Mouse (Mus musculus) hindbrain, embryonic 13.5 days (tissue): ENCODE results near the gene Prpf40a. TPM values are rescaled to one million over a fixed set of nuclear protein-coding genes. Genes with fewer than 3 reads are reported as not detected.

Source experiments
- ATAC-seq: fragments of 200-750 bp; cut with Nextera tagmentation; 2 replicates; pipeline ENCODE4 v1.8.0; 2017; ENCODE audit warnings: moderate TSS enrichment; ENCODE audit not compliant: low FRiP score
- H3K27ac ChIP-seq: fragments of 300-500 bp; sonication (generic); 2 replicates; pipeline ENCODE4 v1.5.1; 2015; ENCODE audit warnings: inconsistent platforms, mild to moderate bottlenecking, moderate library complexity
- H3K27me3 ChIP-seq: fragments of 300-500 bp; sonication (generic); 2 replicates; pipeline ENCODE4 v1.6.1; 2015; ENCODE audit warnings: mild to moderate bottlenecking, inconsistent platforms
- H3K36me3 ChIP-seq: fragments of 300-500 bp; sonication (generic); 2 replicates; pipeline ENCODE4 v1.6.1; 2015; ENCODE audit warnings: mild to moderate bottlenecking, inconsistent platforms
- H3K4me1 ChIP-seq: fragments of 300-500 bp; sonication (generic); replicated peaks from 2 replicates; pipeline ENCODE4 v1.6.1; 2015; ENCODE audit warnings: inconsistent platforms
- H3K4me2 ChIP-seq: fragments of 300-500 bp; sonication (generic); 2 replicates; pipeline ENCODE4 v1.6.1; 2015; ENCODE audit warnings: inconsistent platforms, mild to moderate bottlenecking, moderate library complexity
- H3K4me3 ChIP-seq: fragments of 300-500 bp; sonication (generic); 2 replicates; pipeline ENCODE4 v1.5.1; 2015; ENCODE audit warnings: mild to moderate bottlenecking, inconsistent platforms
- H3K9ac ChIP-seq: fragments of 300-500 bp; sonication (generic); 2 replicates; pipeline ENCODE4 v1.6.1; 2015; ENCODE audit warnings: mild to moderate bottlenecking, inconsistent platforms
- H3K9me3 ChIP-seq: fragments of 300-500 bp; sonication (generic); 2 replicates; pipeline ENCODE4 v1.6.1; 2016; ENCODE audit warnings: inconsistent platforms
- WGBS: fragments of 180-500 bp; shearing (Covaris S2); methylation state at CpG from one replicate; pipeline ENCODE4 v1.1.7; 2015; 5-methylcytosine and 5-hydroxymethylcytosine counted together
- polyA plus RNA-seq: library from polyadenylated mRNA; unstranded; fragments of >200 nt; fragmentation: Nextera tagmentation; extraction: Ambion mirVana; gene quantifications from 2 replicates; pipeline ENCODE4 v1.2.1, GENCODE M21; 2015

The Prpf40a gene
- polyA plus RNA-seq, 1 experiment from 2014 or later, result 133 TPM

GRCm38 (mm10) chr2:53179876-53180275 is 11.2 kb downstream of the Prpf40a start:
- no peak for ATAC-seq
- Histone ChIP-seq H3K4me1 (peaks cover 4% of the 10 kb centered on the region), H3K27ac (no peak overlapping the region), H3K4me3 (no peak overlapping the region), H3K9ac (no peak overlapping the region), H3K27me3 (no peaks in the 10 kb centered on the region), H3K9me3 (no peaks in the 10 kb centered on the region), H3K36me3 (peaks cover 11% of the 10 kb centered on the region), H3K4me2 (no peak overlapping the region)

DNA sequence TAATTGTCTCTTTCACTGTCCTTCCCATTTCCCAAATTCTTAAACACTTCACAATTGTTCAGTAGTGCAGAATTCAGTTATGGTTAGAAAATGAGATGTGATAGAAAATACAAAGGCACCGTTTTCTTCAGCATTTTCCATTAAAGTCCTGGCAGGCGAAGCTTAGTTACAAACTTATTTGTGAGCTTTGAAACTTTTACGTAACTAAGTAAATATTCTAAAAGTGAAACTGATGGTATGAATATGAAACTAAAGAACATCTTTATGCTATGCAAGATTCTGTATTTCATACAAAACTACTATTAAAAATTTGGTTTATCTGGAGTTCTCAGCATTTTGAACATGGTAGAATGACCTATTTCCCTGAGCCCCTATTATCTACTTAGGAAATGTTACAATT is 12.1 kb downstream of the Prpf40a start:
- no peak overlapping the region for H3K27ac ChIP-seq
- ATAC-seq, result no peak
- WGBS, result 93% methylated on average over 3 of the region's 3 CpGs
- peaks cover 16% of the 10 kb centered on the region for H3K36me3 ChIP-seq
- no peaks in the 10 kb centered on the region for H3K27me3 ChIP-seq
- H3K4me3 ChIP-seq, result no peak overlapping the region
- no peak overlapping the region for H3K9ac ChIP-seq
- H3K4me2 ChIP-seq, result no peak overlapping the region
- H3K4me1 ChIP-seq, result peaks cover 4% of the 10 kb centered on the region
- H3K9me3 ChIP-seq, result no peaks in the 10 kb centered on the region

- Histone ChIP-seq H3K4me2 (no peak overlapping the region), H3K4me3 (no peak overlapping the region), H3K36me3 (peaks cover 24% of the 10 kb centered on the region), H3K27me3 (no peaks in the 10 kb centered on the region), H3K4me1 (no peaks in the 10 kb centered on the region), H3K9me3 (no peaks in the 10 kb centered on the region), H3K9ac (no peak overlapping the region), H3K27ac (no peak overlapping the region)
- no peak for ATAC-seq
Observed at GRCm38 (mm10) chr2:53173966-53174365, 17.1 kb downstream of the Prpf40a start.

- no peaks in the 10 kb centered on the region for H3K4me1 ChIP-seq
- H3K4me2 ChIP-seq, result no peak overlapping the region
- H3K27me3 ChIP-seq, result no peaks in the 10 kb centered on the region
- H3K4me3 ChIP-seq, result no peak overlapping the region
- H3K9ac ChIP-seq, result no peak overlapping the region
- no peak for ATAC-seq
- H3K27ac ChIP-seq, result no peak overlapping the region
- H3K9me3 ChIP-seq, result no peaks in the 10 kb centered on the region
- peaks cover 42% of the 10 kb centered on the region for H3K36me3 ChIP-seq
Observed at GRCm38 (mm10) chr2:53146852-53147251, 44.2 kb downstream of the Prpf40a start.

GRCm38 (mm10) chr2:53131567-53131966 is 59.5 kb downstream of the Prpf40a start:
- no peaks in the 10 kb centered on the region for H3K4me1 ChIP-seq
- H3K4me2 ChIP-seq, result no peak overlapping the region
- H3K27ac ChIP-seq, result no peak overlapping the region
- H3K9ac ChIP-seq, result no peak overlapping the region
- H3K4me3 ChIP-seq, result no peak overlapping the region
- H3K36me3 ChIP-seq, result peaks cover 38% of the 10 kb centered on the region
- 96% methylated on average over 9 of the region's 9 CpGs for WGBS
- H3K9me3 ChIP-seq, result no peaks in the 10 kb centered on the region
- no peak for ATAC-seq
- no peaks in the 10 kb centered on the region for H3K27me3 ChIP-seq

DNA sequence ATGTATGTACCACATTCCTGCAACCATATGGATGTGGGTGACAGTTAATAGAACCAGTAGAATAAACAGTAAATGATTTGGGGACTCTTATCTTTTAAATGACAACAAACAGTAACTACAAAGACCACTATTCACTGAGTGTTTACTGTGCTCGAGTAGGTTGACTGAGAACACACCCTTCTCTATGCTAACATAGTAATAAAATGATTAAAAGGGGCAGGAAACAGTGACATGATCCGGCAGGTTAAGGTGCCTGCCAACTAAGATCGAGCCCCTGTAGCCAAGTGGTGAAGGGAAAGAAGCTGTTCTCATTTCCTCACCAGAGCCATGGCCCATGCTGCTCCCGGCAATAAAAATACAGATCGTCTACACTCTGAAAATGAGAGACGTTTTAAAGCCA is 62.0 kb downstream of the Prpf40a start:
- no peak overlapping the region for H3K27ac ChIP-seq
- no peaks in the 10 kb centered on the region for H3K4me1 ChIP-seq
- H3K9me3 ChIP-seq, result no peaks in the 10 kb centered on the region
- H3K4me2 ChIP-seq, result no peak overlapping the region
- no peak for ATAC-seq
- WGBS, result 89% methylated on average over 6 of the region's 6 CpGs
- H3K27me3 ChIP-seq, result no peaks in the 10 kb centered on the region
- H3K36me3 ChIP-seq, result peaks cover 56% of the 10 kb centered on the region
- H3K4me3 ChIP-seq, result no peak overlapping the region
- H3K9ac ChIP-seq, result no peak overlapping the region

DNA sequence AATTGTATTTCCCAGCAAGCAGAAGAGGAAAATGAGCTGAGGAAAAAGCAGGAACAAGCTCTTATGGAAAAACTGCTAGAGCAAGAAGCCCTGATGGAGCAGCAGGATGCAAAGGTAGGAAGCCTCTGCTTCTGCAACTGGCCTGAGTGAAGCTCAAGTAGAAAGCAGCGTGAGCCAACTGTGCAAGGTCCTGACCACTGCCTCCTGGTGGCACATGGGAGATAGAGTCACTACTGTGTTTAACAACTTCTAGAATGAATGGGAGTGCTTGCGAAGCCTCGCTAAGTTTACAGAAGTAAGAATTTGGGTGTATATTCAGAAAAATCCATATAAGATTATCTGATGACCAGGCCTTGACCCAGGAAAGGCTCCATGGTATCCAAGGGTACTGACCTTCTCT is 65.1 kb downstream of the Prpf40a start:
- WGBS, result 82% methylated on average over 3 of the region's 3 CpGs
- no peaks in the 10 kb centered on the region for H3K27me3 ChIP-seq

DNA sequence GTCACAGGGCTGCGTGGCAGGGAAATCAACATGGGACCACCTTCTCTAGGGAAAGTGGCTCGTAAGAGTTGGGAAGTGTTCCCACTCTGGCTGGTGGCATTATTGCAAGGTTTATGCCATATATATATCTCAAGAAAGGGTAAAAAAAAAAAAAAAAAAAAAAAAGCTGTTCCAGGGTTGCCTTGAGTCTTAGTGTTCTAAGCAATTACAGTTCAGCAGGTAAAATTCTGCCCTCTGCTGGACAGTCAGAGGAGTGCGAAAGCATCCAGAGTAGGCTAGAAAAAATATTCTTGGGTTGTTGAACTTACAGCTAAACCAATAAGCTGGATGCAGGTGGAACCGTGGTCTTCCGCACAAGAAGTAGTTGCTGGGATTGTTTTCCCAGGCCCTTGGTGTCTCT is 69.3 kb downstream of the Prpf40a start:
- Histone ChIP-seq H3K36me3 (peaks cover 70% of the 10 kb centered on the region), H3K27ac (no peak overlapping the region), H3K4me1 (no peaks in the 10 kb centered on the region), H3K9ac (no peak overlapping the region), H3K27me3 (no peaks in the 10 kb centered on the region), H3K9me3 (no peaks in the 10 kb centered on the region), H3K4me3 (no peak overlapping the region), H3K4me2 (no peak overlapping the region)
- WGBS, result 79% methylated on average over 5 of the region's 5 CpGs
- ATAC-seq, result peak; percentile 46

More for the DNA sequence above, 65.1 kb downstream of the Prpf40a start:
- Histone ChIP-seq H3K4me2 (no peak overlapping the region), H3K36me3 (peaks cover 62% of the 10 kb centered on the region), H3K27ac (no peak overlapping the region), H3K4me1 (no peaks in the 10 kb centered on the region), H3K9ac (no peak overlapping the region), H3K4me3 (no peak overlapping the region), H3K9me3 (no peaks in the 10 kb centered on the region)
- no peak for ATAC-seq

DNA sequence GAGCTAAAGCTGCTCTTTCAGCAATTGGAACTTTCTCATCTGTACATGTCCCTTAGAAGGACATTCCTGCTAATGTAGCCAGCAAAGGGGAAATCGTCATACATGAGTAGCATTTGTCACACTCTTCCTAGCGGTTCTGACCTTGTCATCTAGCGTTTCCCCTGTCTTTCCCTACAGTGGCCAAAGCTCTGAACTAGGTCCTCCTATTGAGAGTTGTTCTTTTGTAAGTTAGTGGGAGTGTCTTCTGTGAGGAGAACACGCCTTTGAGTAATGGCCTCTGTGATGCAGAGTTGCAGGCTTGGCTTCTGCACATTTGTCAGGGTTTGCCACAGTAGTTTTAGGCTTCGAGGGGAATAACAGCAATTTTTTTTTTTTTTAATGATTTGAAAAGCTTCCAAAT is 82.5 kb downstream of the Prpf40a start:
- Histone ChIP-seq H3K9ac (no peak overlapping the region), H3K4me3 (no peak overlapping the region), H3K36me3 (peaks cover 75% of the 10 kb centered on the region), H3K4me1 (no peaks in the 10 kb centered on the region), H3K9me3 (no peaks in the 10 kb centered on the region), H3K4me2 (no peak overlapping the region), H3K27me3 (no peaks in the 10 kb centered on the region), H3K27ac (no peak overlapping the region)
- WGBS, result 67% methylated on average over 5 of the region's 5 CpGs
- ATAC-seq, result no peak

- Histone ChIP-seq H3K36me3 (peaks cover 82% of the 10 kb centered on the region), H3K9ac (no peak overlapping the region), H3K9me3 (no peaks in the 10 kb centered on the region), H3K4me3 (no peak overlapping the region), H3K4me2 (no peak overlapping the region), H3K27ac (no peak overlapping the region), H3K27me3 (no peaks in the 10 kb centered on the region), H3K4me1 (no peaks in the 10 kb centered on the region)
- 0 out of 2 replicates have a peak, but pooled peaks have one; percentile 9 for ATAC-seq
- 92% methylated on average over 8 of the region's 8 CpGs for WGBS
Observed at GRCm38 (mm10) chr2:53106472-53106871, 84.6 kb downstream of the Prpf40a start.

- peaks cover 83% of the 10 kb centered on the region for H3K36me3 ChIP-seq
Observed at GRCm38 (mm10) chr2:53106056-53106455, 85.0 kb downstream of the Prpf40a start.

DNA sequence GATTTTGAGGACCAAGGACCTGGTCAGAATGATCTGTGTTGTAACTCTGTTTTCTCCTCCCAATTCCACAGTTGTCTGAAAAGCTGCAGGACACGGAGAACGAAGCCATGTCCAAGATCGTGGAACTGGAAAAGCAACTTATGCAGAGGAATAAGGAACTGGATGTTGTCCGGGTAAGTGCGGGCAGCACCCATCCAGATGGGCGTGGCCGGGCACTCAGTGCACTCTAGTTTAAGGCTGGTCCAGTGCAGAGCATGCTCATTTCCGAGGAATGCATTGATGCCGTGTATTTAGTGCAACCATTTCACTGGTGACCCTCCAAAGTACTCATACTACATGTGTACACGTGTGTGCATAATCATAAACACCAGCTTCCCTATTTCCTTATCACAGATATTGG is 85.7 kb downstream of the Prpf40a start:
- Histone ChIP-seq H3K4me3 (no peak overlapping the region), H3K4me2 (no peak overlapping the region), H3K9ac (no peak overlapping the region), H3K4me1 (no peaks in the 10 kb centered on the region), H3K27me3 (no peaks in the 10 kb centered on the region), H3K36me3 (peaks cover 77% of the 10 kb centered on the region), H3K27ac (no peak overlapping the region), H3K9me3 (no peaks in the 10 kb centered on the region)
- no peak for ATAC-seq
- 96% methylated on average over 10 of the region's 10 CpGs for WGBS

More at GRCm38 (mm10) chr2:53106056-53106455, 85.0 kb downstream of the Prpf40a start:
- Histone ChIP-seq H3K4me1 (no peaks in the 10 kb centered on the region), H3K27me3 (no peaks in the 10 kb centered on the region), H3K9me3 (no peaks in the 10 kb centered on the region), H3K4me3 (no peak overlapping the region), H3K9ac (no peak overlapping the region), H3K27ac (no peak overlapping the region), H3K4me2 (no peak overlapping the region)
- ATAC-seq, result no peak
- WGBS, result 90% methylated on average over 7 of the region's 7 CpGs

GRCm38 (mm10) chr2:53102901-53103300 is 88.2 kb downstream of the Prpf40a start:
- Histone ChIP-seq H3K9me3 (no peaks in the 10 kb centered on the region), H3K27me3 (no peaks in the 10 kb centered on the region), H3K4me1 (no peaks in the 10 kb centered on the region), H3K4me2 (no peak overlapping the region), H3K27ac (no peak overlapping the region), H3K36me3 (peaks cover 62% of the 10 kb centered on the region), H3K9ac (no peak overlapping the region), H3K4me3 (no peak overlapping the region)
- WGBS, result 95% methylated on average over 2 of the region's 2 CpGs
- ATAC-seq, result no peak
